Mouse (Mus musculus) neural tube, embryonic 12.5 days (tissue): ENCODE data around the gene Gmeb1. TPM values are rescaled to one million over a fixed set of nuclear protein-coding genes. Genes with fewer than 3 reads are reported as not detected.

Experiments used
- ATAC-seq: fragments of 200-750 bp; cut with Nextera tagmentation; 2 replicates; pipeline ENCODE4 v1.8.0; 2017; ENCODE audit warnings: low read depth, mild to moderate bottlenecking, moderate TSS enrichment, moderate library complexity; ENCODE audit not compliant: low FRiP score
- H3K27ac ChIP-seq: fragments of 300-500 bp; sonication (generic); 2 replicates; pipeline ENCODE4 v1.5.1; 2016
- H3K27me3 ChIP-seq: fragments of 300-500 bp; sonication (generic); replicated peaks from 2 replicates; pipeline ENCODE4 v1.6.1; 2016; ENCODE audit warnings: mild to moderate bottlenecking
- H3K36me3 ChIP-seq: fragments of 300-500 bp; sonication (generic); 2 replicates; pipeline ENCODE4 v1.6.1; 2016; ENCODE audit warnings: mild to moderate bottlenecking
- H3K4me1 ChIP-seq: fragments of 300-500 bp; sonication (generic); 2 replicates; pipeline ENCODE4 v1.6.1; 2016
- H3K4me2 ChIP-seq: fragments of 300-500 bp; sonication (generic); replicated peaks from 2 replicates; pipeline ENCODE4 v1.6.1; 2016; ENCODE audit warnings: mild to moderate bottlenecking
- H3K4me3 ChIP-seq: fragments of 300-500 bp; sonication (generic); 2 replicates; pipeline ENCODE4 v1.5.1; 2016
- H3K9ac ChIP-seq: fragments of 300-500 bp; sonication (generic); 2 replicates; pipeline ENCODE4 v1.6.1; 2016; ENCODE audit warnings: mild to moderate bottlenecking
- H3K9me3 ChIP-seq: fragments of 300-500 bp; sonication (generic); 2 replicates; pipeline ENCODE4 v1.6.1; 2016; ENCODE audit warnings: mild to moderate bottlenecking
- WGBS: fragments of 180-500 bp; shearing (Covaris S2); methylation state at CpG from one replicate; pipeline ENCODE4 v1.1.7; 2016; 5-methylcytosine and 5-hydroxymethylcytosine counted together
- microRNA-seq: library from miRNA; unstranded; fragments of <30 nt; microRNA quantifications from one replicate; pipeline ENCODE4, GENCODE M21; 2017
- polyA plus RNA-seq: library from polyadenylated mRNA; unstranded; fragments of >200 nt; fragmentation: Nextera tagmentation; extraction: Ambion mirVana; gene quantifications from 2 replicates; pipeline ENCODE4 v1.2.1, GENCODE M21; 2016

The Gmeb1 gene
- polyA plus RNA-seq, 1 experiment from 2014 or later: 41.9 TPM

GRCm38 (mm10) chr4:132178630-132179059 is 82.8 kb downstream of the Gmeb1 start:
- Histone ChIP-seq H3K9ac (no peak overlapping the region), H3K36me3 (peaks cover 19% of the 10 kb centered on the region), H3K9me3 (no peaks in the 10 kb centered on the region), H3K27me3 (no peaks in the 10 kb centered on the region), H3K4me1 (no peaks in the 10 kb centered on the region; the same call in 1 of the 2 replicates), H3K4me3 (no peak overlapping the region), H3K4me2 (no peak overlapping the region; the same call in 1 of the 2 replicates), H3K27ac (no peak overlapping the region)
- peak; percentile 80 for ATAC-seq
- WGBS: 9% methylated on average over 10 of the region's 10 CpGs

DNA sequence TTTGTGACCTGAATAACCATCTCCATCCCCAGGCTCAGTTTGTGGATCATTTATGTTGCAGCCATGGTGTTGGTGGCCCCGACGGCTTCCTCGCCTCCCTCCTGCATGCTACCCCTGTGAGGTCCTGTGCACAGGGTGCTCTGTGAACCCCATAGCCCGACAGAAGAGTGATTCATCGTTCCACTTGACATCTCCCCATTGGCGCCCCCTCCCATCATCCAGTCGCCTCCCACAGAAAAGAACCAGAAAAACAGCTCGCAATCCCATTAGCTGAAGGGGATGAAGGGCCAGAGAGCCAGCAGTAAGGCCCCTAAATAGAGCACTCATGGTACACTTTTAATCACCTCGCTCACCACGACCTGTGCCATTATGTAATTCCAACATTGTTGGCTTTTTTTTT is 84.9 kb downstream of the Gmeb1 start:
- no peak overlapping the region for H3K27ac ChIP-seq
- no peak overlapping the region for H3K4me2 ChIP-seq
- no peaks in the 10 kb centered on the region for H3K27me3 ChIP-seq
- peaks cover 3% of the 10 kb centered on the region; the same call in 1 of the 2 replicates for H3K4me1 ChIP-seq
- peaks cover 2% of the 10 kb centered on the region for H3K36me3 ChIP-seq
- no peaks in the 10 kb centered on the region for H3K9me3 ChIP-seq
- H3K9ac ChIP-seq: no peak overlapping the region
- ATAC-seq: no peak
- 56% methylated on average over 10 of the region's 10 CpGs for WGBS
- no peak overlapping the region for H3K4me3 ChIP-seq

Small RNA genes within 50 kb of the gene (microRNA-seq; reads per million reads assigned to microRNA genes)
- not detected for gene Gm22033

Other genes starting within 250 kb of the Gmeb1 start
- gene Gm10300, start 186.9 kb downstream of the Gmeb1 start, polyA plus RNA-seq: 0.09 TPM in 1 of 2 replicates, not detected in the other
- gene Epb41, start 186.3 kb downstream of the Gmeb1 start, polyA plus RNA-seq: 168 and 189 TPM in 2 replicates
- 0.49 and 0.56 TPM in 2 replicates for gene Oprd1, start 117.1 kb downstream of the Gmeb1 start, polyA plus RNA-seq
- gene Ythdf2, start 49.3 kb downstream of the Gmeb1 start, polyA plus RNA-seq: 155 and 158 TPM in 2 replicates
- 48.6 and 55.8 TPM in 2 replicates for gene Taf12, start 12.8 kb upstream of the Gmeb1 start, polyA plus RNA-seq
- gene Rab42, start 41.8 kb upstream of the Gmeb1 start, polyA plus RNA-seq: 1.0 and 1.2 TPM in 2 replicates
- 77.1 and 77.9 TPM in 2 replicates for gene Trnau1ap, start 67.9 kb upstream of the Gmeb1 start, polyA plus RNA-seq
- 71.0 and 75.8 TPM in 2 replicates for gene Rcc1, start 92.0 kb upstream of the Gmeb1 start, polyA plus RNA-seq
- gene Phactr4, start 160.9 kb upstream of the Gmeb1 start, polyA plus RNA-seq: 16.2 and 18.3 TPM in 2 replicates
- 18.8 and 24.2 TPM in 2 replicates for gene Med18, start 202.3 kb upstream of the Gmeb1 start, polyA plus RNA-seq
- gene Sesn2, start 248.9 kb upstream of the Gmeb1 start, polyA plus RNA-seq: 10.2 and 10.3 TPM in 2 replicates